Mouse (Mus musculus) CH12F3 (cell line): ENCODE measurements around the gene Baiap3.

Experiments
- in situ Hi-C: fragments of 300-500 bp; cut with MboI; formaldehyde crosslinking; loops from 2 replicates; pipeline ENCODE4 v1.14.3; 2020; ENCODE audit warnings: low sequenced_read_pairs

Gene Baiap3

GRCm38 (mm10) chr17:25210680-25211466 is 45.3 kb downstream of the Baiap3 start:
- in situ Hi-C loops = no loop called here

DNA sequence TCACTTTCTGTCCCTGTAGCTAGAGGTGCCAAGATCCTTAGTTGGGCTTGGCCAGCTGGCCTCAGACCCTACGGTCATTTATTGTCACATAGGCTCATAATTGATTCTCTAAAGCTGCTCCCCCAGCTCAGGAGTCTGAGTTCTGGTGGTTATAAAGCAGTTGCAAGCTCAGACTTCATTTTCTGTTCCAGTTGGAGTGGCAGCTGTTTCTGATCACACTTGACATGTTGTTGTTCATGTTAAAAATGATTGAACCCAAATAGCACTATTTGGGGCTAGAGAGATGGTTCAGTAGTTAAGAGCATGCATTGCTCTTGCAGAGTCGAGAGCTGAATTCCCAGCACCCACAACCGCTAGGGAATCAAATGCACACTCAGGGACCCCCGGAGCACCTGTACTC is 46.2 kb downstream of the Baiap3 start:
- in situ Hi-C loops = no loop called here

GRCm38 (mm10) chr17:25202401-25202800 is 53.8 kb downstream of the Baiap3 start:
- in situ Hi-C loops = no loop called here
